Mouse (Mus musculus) midbrain, embryonic 15.5 days (tissue): ENCODE data around the gene Dag1. TPM values are rescaled to one million over a fixed set of nuclear protein-coding genes. Genes with fewer than 3 reads are reported as not detected.

Experiments used
- ATAC-seq: fragments of 200-750 bp; cut with Nextera tagmentation; replicated peaks from 2 replicates; pipeline ENCODE4 v1.8.0; 2017; ENCODE audit warnings: moderate TSS enrichment
- H3K27ac ChIP-seq: fragments of 300-500 bp; sonication (generic); 2 replicates; pipeline ENCODE4 v1.5.1; 2015; ENCODE audit warnings: mild to moderate bottlenecking, inconsistent platforms
- H3K27me3 ChIP-seq: fragments of 300-500 bp; sonication (generic); replicated peaks from 2 replicates; pipeline ENCODE4 v1.6.1; 2015; ENCODE audit warnings: inconsistent platforms
- H3K36me3 ChIP-seq: fragments of 300-500 bp; sonication (generic); replicated peaks from 2 replicates; pipeline ENCODE4 v1.6.1; 2015; ENCODE audit warnings: inconsistent platforms
- H3K4me1 ChIP-seq: fragments of 300-500 bp; sonication (generic); 2 replicates; pipeline ENCODE4 v1.6.1; 2015; ENCODE audit warnings: inconsistent platforms
- H3K4me2 ChIP-seq: fragments of 300-500 bp; sonication (generic); 2 replicates; pipeline ENCODE4 v1.6.1; 2015; ENCODE audit warnings: inconsistent platforms, mild to moderate bottlenecking, moderate library complexity
- H3K4me3 ChIP-seq: fragments of 300-500 bp; sonication (generic); 2 replicates; pipeline ENCODE4 v1.5.1; 2015; ENCODE audit warnings: mild to moderate bottlenecking, inconsistent platforms
- H3K9ac ChIP-seq: fragments of 300-500 bp; sonication (generic); 2 replicates; pipeline ENCODE4 v1.6.1; 2015; ENCODE audit warnings: mild to moderate bottlenecking, inconsistent platforms
- H3K9me3 ChIP-seq: fragments of 300-500 bp; sonication (generic); 2 replicates; pipeline ENCODE4 v1.6.1; 2016; ENCODE audit warnings: inconsistent platforms
- WGBS: fragments of 180-500 bp; shearing (Covaris S2); methylation state at CpG from one replicate; pipeline ENCODE4 v1.1.7; 2015; ENCODE audit warnings: mixed read lengths; 5-methylcytosine and 5-hydroxymethylcytosine counted together
- polyA plus RNA-seq: library from polyadenylated mRNA; unstranded; fragments of >200 nt; fragmentation: Nextera tagmentation; extraction: Ambion mirVana; gene quantifications from 2 replicates; pipeline ENCODE4 v1.2.1, GENCODE M21; 2015

Dag1 gene
- 69.3 and 75.5 TPM in 2 replicates for polyA plus RNA-seq

- Histone ChIP-seq H3K27me3 (no peaks in the 10 kb centered on the region), H3K4me1 (peaks cover 27% of the 10 kb centered on the region), H3K27ac (peak within 1 kb of the TSS; percentile 93), H3K9ac (peak within 1 kb of the TSS; percentile 95), H3K36me3 (no peaks in the 10 kb centered on the region), H3K4me3 (peak within 1 kb of the TSS; percentile 94), H3K9me3 (no peaks in the 10 kb centered on the region), H3K4me2 (peak within 1 kb of the TSS; percentile 66)
- whole genome bisulfite sequencing: under 1% methylated on average over 66 of the region's 71 CpGs
- peak; percentile 99 for ATAC-seq
Observed at GRCm38 (mm10) chr9:108263690-108264190, at the start of gene Dag1. Gene Dag1 (minus strand): TSS chr9:108263958.

DNA sequence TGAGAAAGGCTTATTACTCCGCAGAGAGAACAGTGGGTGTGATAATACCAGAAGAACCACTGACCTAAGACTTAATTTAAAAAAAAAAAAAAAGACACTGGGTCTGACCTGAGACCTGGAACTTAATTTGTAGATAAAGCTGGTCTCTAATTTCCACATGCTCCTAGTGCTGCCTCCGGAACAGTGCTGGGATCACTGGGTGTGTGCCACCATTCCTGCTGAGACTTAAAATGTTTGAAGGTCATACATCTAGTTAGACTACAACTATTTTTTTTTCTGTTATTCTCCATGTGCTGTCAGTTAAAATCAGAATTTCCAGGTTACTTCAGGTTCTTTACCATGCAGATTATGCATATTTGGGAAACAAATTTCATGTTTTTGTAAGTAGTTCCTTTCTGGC is 44.4 kb upstream of the Dag1 start:
- Histone ChIP-seq H3K27ac (no peak overlapping the region), H3K4me2 (peak overlapping the region; percentile 61), H3K9me3 (no peaks in the 10 kb centered on the region), H3K4me1 (peaks cover 39% of the 10 kb centered on the region), H3K36me3 (peaks cover 9% of the 10 kb centered on the region; the same call in 1 of the 2 replicates), H3K27me3 (no peaks in the 10 kb centered on the region), H3K4me3 (peak overlapping the region; percentile 86; the same call in 1 of the 2 replicates), H3K9ac (0 out of 2 replicates have a peak overlapping the region, but pooled peaks have one; percentile 19)
- WGBS: 50% methylated on average over 2 of the region's 2 CpGs
- ATAC-seq: no peak

GRCm38 (mm10) chr9:108307021-108307807 is 43.5 kb upstream of the Dag1 start:
- peaks cover 39% of the 10 kb centered on the region for H3K4me1 ChIP-seq
- peak overlapping the region; percentile 96 for H3K27ac ChIP-seq
- peaks cover 16% of the 10 kb centered on the region for H3K36me3 ChIP-seq
- peak overlapping the region; percentile 61 for H3K4me2 ChIP-seq
- H3K9ac ChIP-seq: peak overlapping the region; percentile 91
- no peak for ATAC-seq
- no peaks in the 10 kb centered on the region for H3K9me3 ChIP-seq
- H3K27me3 ChIP-seq: no peaks in the 10 kb centered on the region
- WGBS: 20% methylated on average over 12 of the region's 12 CpGs
- peak overlapping the region; percentile 86 for H3K4me3 ChIP-seq

DNA sequence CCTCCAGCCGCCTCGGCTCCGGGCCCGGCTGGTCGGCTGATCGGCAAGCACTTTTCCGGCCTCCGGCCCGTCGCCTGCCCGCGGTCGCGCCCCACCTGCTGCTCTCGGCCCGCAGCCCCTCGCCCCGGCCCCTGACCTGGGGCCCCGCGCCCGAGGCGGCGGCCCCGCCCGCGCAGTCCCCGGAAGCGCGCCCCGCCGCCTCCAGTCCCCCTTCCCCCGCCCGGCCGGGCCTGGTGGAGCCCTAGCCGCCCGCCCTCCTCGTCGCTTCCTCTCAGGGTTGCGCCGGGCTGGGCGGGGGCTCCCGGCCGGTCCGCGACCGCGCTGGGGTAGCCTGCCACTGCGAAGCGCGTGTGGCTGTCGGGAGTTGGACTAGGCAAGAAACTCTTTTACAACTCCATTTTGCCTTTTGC is 42.8 kb upstream of the Dag1 start:
- Histone ChIP-seq H3K4me3 (peak overlapping the region; percentile 86), H3K27me3 (no peaks in the 10 kb centered on the region), H3K27ac (peak overlapping the region; percentile 96), H3K9me3 (no peaks in the 10 kb centered on the region), H3K4me2 (peak overlapping the region; percentile 61), H3K9ac (peak overlapping the region; percentile 91), H3K36me3 (peaks cover 20% of the 10 kb centered on the region), H3K4me1 (peaks cover 39% of the 10 kb centered on the region)
- ATAC-seq: peak; percentile 64
- 0% methylated on average over 43 of the region's 51 CpGs for WGBS

DNA sequence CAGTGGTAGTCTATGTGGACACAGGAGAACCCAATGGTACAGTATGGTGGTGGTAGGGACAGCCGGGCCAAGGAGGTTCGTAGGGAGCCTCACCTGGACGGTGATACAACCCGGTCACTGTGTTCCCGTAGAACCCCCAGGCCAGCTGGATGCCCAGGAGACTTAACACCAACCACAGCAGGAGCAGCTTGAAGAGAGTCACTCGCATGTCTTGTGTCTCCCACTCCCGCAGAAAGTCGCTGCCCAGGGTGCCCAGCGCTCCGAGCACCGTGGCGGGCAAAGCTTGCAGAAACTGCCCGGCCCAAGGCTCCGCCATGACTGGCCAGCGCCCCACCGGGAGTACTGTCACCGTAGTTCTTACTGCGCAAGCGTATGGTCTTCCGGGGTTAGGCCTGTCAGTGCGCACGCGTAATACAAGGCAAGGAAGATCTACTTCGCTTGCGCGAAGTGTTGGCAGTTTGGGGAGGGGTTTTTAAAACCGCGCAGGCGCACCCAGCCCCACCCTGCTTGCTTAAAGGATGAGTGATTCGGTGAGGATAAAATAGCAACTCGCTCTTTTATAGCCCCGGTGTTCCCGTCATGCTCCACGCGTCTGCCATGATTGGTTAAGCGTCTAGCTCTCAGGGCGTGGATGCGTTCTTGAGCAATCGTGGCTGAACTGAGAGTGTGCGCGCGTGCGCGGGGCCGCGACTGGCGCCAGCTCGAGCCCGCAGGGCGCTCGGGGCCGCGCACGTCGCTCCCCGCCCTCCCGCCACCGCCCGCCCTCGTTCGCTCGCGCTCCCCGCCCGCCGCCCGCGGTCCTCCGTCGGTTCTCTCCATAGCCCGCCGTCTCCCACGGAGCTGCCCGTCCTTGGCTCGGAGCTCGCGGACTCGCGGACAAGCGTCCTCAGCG is 42.1 kb upstream of the Dag1 start, which contains the start of the genes Rhoa and Tcta:
Gene Rhoa, plus strand, starts transcription at position 501 of the 892 bp plus-strand sequence.
Gene Tcta, minus strand, starts transcription at position 532 of the 892 bp plus-strand sequence.
- H3K4me3 ChIP-seq: peak within 1 kb of the TSS; percentile 86
- WGBS: under 1% methylated on average over 81 of the region's 81 CpGs
- H3K27me3 ChIP-seq: no peaks in the 10 kb centered on the region
- H3K4me1 ChIP-seq: peaks cover 39% of the 10 kb centered on the region
- peak within 1 kb of the TSS; percentile 96 for H3K27ac ChIP-seq
- peak within 1 kb of the TSS; percentile 91 for H3K9ac ChIP-seq
- H3K36me3 ChIP-seq: peaks cover 20% of the 10 kb centered on the region
- peak; percentile 98 for ATAC-seq
- peak within 1 kb of the TSS; percentile 71 for H3K4me2 ChIP-seq
- H3K9me3 ChIP-seq: no peaks in the 10 kb centered on the region

DNA sequence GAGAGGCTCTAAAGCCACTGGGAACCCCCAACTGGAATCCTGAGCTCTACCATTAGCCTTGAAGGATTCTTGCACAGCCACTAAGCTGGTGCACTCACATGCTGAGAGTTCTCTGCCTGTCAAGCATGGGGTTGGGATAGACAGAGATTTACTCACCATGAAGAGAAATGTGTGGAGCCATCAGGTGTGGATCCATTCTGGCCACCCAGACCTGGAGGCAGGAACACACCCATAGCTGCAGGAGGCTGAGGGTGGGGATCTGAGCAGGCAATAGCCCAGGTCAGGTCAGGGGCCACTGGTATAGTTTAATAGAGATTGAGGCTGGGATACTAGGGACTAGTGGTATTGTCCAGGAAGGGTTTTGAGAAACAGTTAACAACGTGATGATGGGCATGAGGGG is 41.4 kb upstream of the Dag1 start:
- H3K27me3 ChIP-seq: no peaks in the 10 kb centered on the region
- H3K27ac ChIP-seq: peak overlapping the region; percentile 96
- peaks cover 20% of the 10 kb centered on the region for H3K36me3 ChIP-seq
- H3K9me3 ChIP-seq: no peaks in the 10 kb centered on the region
- peak overlapping the region; percentile 70 for H3K9ac ChIP-seq
- ATAC-seq: no peak
- peak overlapping the region; percentile 71 for H3K4me2 ChIP-seq
- WGBS: 0% methylated on average over 1 of the region's 1 CpGs
- peaks cover 34% of the 10 kb centered on the region for H3K4me1 ChIP-seq
- peak overlapping the region; percentile 86 for H3K4me3 ChIP-seq

GRCm38 (mm10) chr9:108304716-108305115 is 41.0 kb upstream of the Dag1 start:
- peaks cover 31% of the 10 kb centered on the region for H3K4me1 ChIP-seq
- H3K27me3 ChIP-seq: no peaks in the 10 kb centered on the region
- no peak overlapping the region for H3K27ac ChIP-seq
- ATAC-seq: no peak
- peak overlapping the region; percentile 86 for H3K4me3 ChIP-seq
- 78% methylated on average over 4 of the region's 4 CpGs for WGBS
- peaks cover 20% of the 10 kb centered on the region for H3K36me3 ChIP-seq
- no peaks in the 10 kb centered on the region for H3K9me3 ChIP-seq
- H3K9ac ChIP-seq: no peak overlapping the region; the same call in 1 of the 2 replicates
- peak overlapping the region; percentile 71 for H3K4me2 ChIP-seq

GRCm38 (mm10) chr9:108301853-108302252 is 38.1 kb upstream of the Dag1 start:
- H3K27ac ChIP-seq: no peak overlapping the region
- no peaks in the 10 kb centered on the region for H3K9me3 ChIP-seq
- no peak overlapping the region for H3K9ac ChIP-seq
- H3K4me3 ChIP-seq: no peak overlapping the region
- H3K4me1 ChIP-seq: peaks cover 16% of the 10 kb centered on the region
- no peak overlapping the region for H3K4me2 ChIP-seq
- H3K27me3 ChIP-seq: no peaks in the 10 kb centered on the region
- 82% methylated on average over 3 of the region's 3 CpGs for WGBS
- peaks cover 22% of the 10 kb centered on the region for H3K36me3 ChIP-seq
- no peak for ATAC-seq

GRCm38 (mm10) chr9:108296453-108297355 is 32.9 kb upstream of the Dag1 start, which contains the start of gene Amt:
Gene Amt (plus strand): TSS chr9:108296853.
- Histone ChIP-seq H3K4me2 (peak within 1 kb of the TSS; percentile 34), H3K27ac (peak within 1 kb of the TSS; percentile 25; the same call in 1 of the 2 replicates), H3K4me3 (peak within 1 kb of the TSS; percentile 26), H3K36me3 (peaks cover 14% of the 10 kb centered on the region; the same call in 1 of the 2 replicates), H3K9me3 (no peaks in the 10 kb centered on the region), H3K9ac (no peak within 1 kb of the TSS), H3K27me3 (no peaks in the 10 kb centered on the region), H3K4me1 (peaks cover 14% of the 10 kb centered on the region)
- ATAC-seq: peak; percentile 60
- 18% methylated on average over 18 of the region's 18 CpGs for WGBS

DNA sequence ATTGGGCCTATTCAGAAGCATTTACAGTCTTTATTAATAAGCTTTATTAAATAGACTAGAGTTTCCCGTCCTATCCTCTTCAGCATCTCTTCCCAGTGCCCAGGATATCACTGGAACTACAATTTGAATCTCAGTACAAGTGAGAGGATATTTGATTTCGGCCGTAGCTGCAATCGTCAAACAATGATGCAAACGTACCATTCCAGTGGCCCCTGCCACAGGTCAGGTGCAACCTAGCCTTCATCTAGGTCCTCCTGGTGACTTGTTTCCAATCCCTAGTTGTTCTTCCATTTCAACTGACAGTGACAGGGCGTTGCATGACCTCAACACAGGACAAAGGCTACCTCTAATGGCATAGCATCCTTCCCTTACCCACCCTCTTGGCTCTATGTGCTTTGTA is 27.0 kb upstream of the Dag1 start:
- Histone ChIP-seq H3K4me2 (peak overlapping the region; percentile 73), H3K27me3 (no peaks in the 10 kb centered on the region), H3K27ac (peak overlapping the region; percentile 95), H3K36me3 (peaks cover 12% of the 10 kb centered on the region; the same call in 1 of the 2 replicates), H3K9me3 (no peaks in the 10 kb centered on the region), H3K9ac (peak overlapping the region; percentile 68), H3K4me1 (peaks cover 14% of the 10 kb centered on the region), H3K4me3 (peak overlapping the region; percentile 61)
- 46% methylated on average over 6 of the region's 6 CpGs for WGBS
- ATAC-seq: peak; percentile 43
